Mouse (Mus musculus) left cerebral cortex, adult 8-10 months (tissue): ENCODE measurements around the gene BC016579. TPM values are rescaled to one million over a fixed set of nuclear protein-coding genes. Genes with fewer than 3 reads are reported as not detected.

Experiments used
- total RNA-seq, 4 experiments: library from RNA; stranded (reverse); gene quantifications; 2 replicates each; pipeline ENCODE4 v1.2.4; 2022

BC016579 gene
- total RNA-seq, 4 experiments from 2014 or later, result 0.16 to 0.55 (median 0.25) TPM; not detected in 1

Other genes starting within 250 kb of the BC016579 start
- gene Cd200, start 245.0 kb downstream of the BC016579 start, total RNA-seq, result 100 to 1,000 TPM in 2 of 4 experiments, 10 to 100 TPM in 2; 93.1 to 117 (median 102) TPM
- gene Gm609, start 161.1 kb downstream of the BC016579 start, total RNA-seq, result under 1 TPM; 0.25 to 0.41 (median 0.38) TPM
- gene Gm17783, start 122.0 kb downstream of the BC016579 start, total RNA-seq, result not detected
- gene Slc9c1, start 118.8 kb downstream of the BC016579 start, total RNA-seq, result not detected
- gene Gcsam, start 43.7 kb downstream of the BC016579 start, total RNA-seq, result not detected
- 1 to 10 TPM; 1.3 to 3.3 (median 1.8) TPM for gene Tmprss7, start 39.6 kb upstream of the BC016579 start, total RNA-seq
- 100 to 1,000 TPM; 282 to 335 (median 308) TPM for gene Tagln3, start 70.5 kb upstream of the BC016579 start, total RNA-seq
- 10 to 100 TPM; 18.8 to 25.5 (median 25.4) TPM for gene Abhd10, start 88.9 kb upstream of the BC016579 start, total RNA-seq